7 mouse cellular contexts compared by ENCODE assay signal in genomic region chr12:25415641-25416040, GRCm38 (mm10).
"Had no signal": no experiment of that assay in that cellular context is flagged by ENCODE, and none has a peak within 500 bp of the region (broad histone marks: within the 10 kb centered on the region; RNA-seq: fewer than 3 reads in every experiment).

No protein-coding gene starts in this region.

- ATAC-seq: lung, postnatal 0 days; midbrain, embryonic 15.5 days had no signal

- H3K4me2 ChIP-seq: limb, embryonic 13.5 days; midbrain, embryonic 11.5 days; midbrain, embryonic 15.5 days had no signal

- H3K27ac ChIP-seq: layer of hippocampus, adult 2 months; limb, embryonic 13.5 days; liver, embryonic 14.5 days; midbrain, embryonic 15.5 days had no signal

- H3K9ac ChIP-seq: limb, embryonic 13.5 days; liver, embryonic 14.5 days; midbrain, embryonic 15.5 days had no signal

- H3K36me3 ChIP-seq: limb, embryonic 13.5 days; midbrain, embryonic 15.5 days had no signal

- H3K9me3 ChIP-seq: limb, embryonic 13.5 days; midbrain, embryonic 15.5 days had no signal

- DNase-seq: right cerebral cortex, postnatal 4 days had no signal

- H3K4me3 ChIP-seq: layer of hippocampus, adult 2 months; limb, embryonic 13.5 days; midbrain, embryonic 15.5 days had no signal

- H3K27me3 ChIP-seq: midbrain, embryonic 15.5 days had no signal
